Mouse (Mus musculus) ES-Bruce4 (cell line): ENCODE results near the gene Nudt17.

Source experiments
- CTCF ChIP-seq: IDR thresholded peaks from one replicate; pipeline ENCODE4 v1.8.1; 2011; ENCODE audit warnings: low read depth, low read length
- EP300 ChIP-seq: IDR thresholded peaks from 2 replicates; pipeline ENCODE4 v1.6.1; 2011; ENCODE audit warnings: low read depth, low read length; ENCODE audit not compliant: insufficient read depth
- POLR2A ChIP-seq: IDR thresholded peaks from one replicate; pipeline ENCODE4 v1.8.1; 2011; ENCODE audit warnings: low read length; ENCODE audit not compliant: insufficient read depth

- no peak for TF ChIP-seq CTCF
- no peak for TF ChIP-seq POLR2A
- no peak for TF ChIP-seq EP300
These were observed 47.5 kb downstream of the Nudt17 start for GRCm38 (mm10) chr3:96660901-96661300.
